Mouse (Mus musculus): ENCODE data around the gene Sirt6. TPM values are rescaled to one million over a fixed set of nuclear protein-coding genes. Genes with fewer than 3 reads are reported as not detected.

The Sirt6 gene
- polyA plus RNA-seq, 1 experiment: 20.8 TPM

- Histone ChIP-seq H3K36me3 (ENCODE audit: control insufficient read depth, insufficient read depth) (peaks cover 10% of the 10 kb centered on the region), H3ac (ENCODE audit: control insufficient read depth, insufficient read length, low read depth) (peak within 1 kb of the TSS; percentile 63), H3K27me3 (ENCODE audit: control insufficient read depth, insufficient read depth, insufficient read length) (no peaks in the 10 kb centered on the region), H3K79me2 (ENCODE audit: control insufficient read depth, insufficient read depth) (peaks cover 9% of the 10 kb centered on the region), H3K4me3 (ENCODE audit: insufficient read depth, poor library complexity, severe bottlenecking) (peak within 1 kb of the TSS; percentile 65), H3K79me3 (ENCODE audit: low read depth) (no peaks in the 10 kb centered on the region)
- TF ChIP-seq FOSL1 (IDR thresholded peaks at IDR 0.05; ENCODE audit: insufficient read depth, low read length, poor library complexity, severe bottlenecking) (no peak), MAX (IDR thresholded peaks at IDR 0.05) (no peak), CTCF (IDR thresholded peaks at IDR 0.05; ENCODE audit: control insufficient read depth, insufficient read depth, insufficient read length) (no peak), MYOD1 (IDR thresholded peaks at IDR 0.05; ENCODE audit: control insufficient read depth, insufficient read length, low read depth) (no peak), MYOG (IDR thresholded peaks at IDR 0.05; ENCODE audit: control insufficient read depth, extremely low read depth, insufficient read length) (no peak), USF1 (IDR thresholded peaks at IDR 0.05; ENCODE audit: low read depth) (no peak), CEBPB (IDR thresholded peaks at IDR 0.05; ENCODE audit: low read depth) (no peak)
Measured at GRCm38 (mm10) chr10:81628390-81628789, 793 bp upstream of the Sirt6 start, which contains the start of gene Ankrd24. Gene Ankrd24 (plus strand): TSS chr10:81628540.

DNA sequence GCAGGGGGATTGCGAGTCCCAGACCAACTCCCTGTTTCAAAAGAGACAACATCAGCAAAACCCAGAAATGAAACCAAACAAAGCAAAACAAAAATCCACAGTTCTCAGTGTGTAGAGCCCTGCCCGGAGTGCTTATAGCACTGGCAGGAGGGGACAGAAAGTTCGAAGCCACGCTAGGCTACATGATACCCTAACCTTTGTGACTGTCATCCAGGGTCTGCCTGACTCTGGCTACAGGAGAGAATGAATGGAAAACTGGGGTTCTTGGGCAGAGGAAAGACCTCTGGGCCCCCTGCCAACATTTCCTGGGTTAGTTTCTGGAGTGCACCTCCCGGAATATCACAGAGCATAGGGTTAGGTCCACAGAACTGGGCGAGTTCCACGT, 231 bp upstream of the Sirt6 start:
- H3ac ChIP-seq (ENCODE audit: control insufficient read depth, insufficient read length, low read depth): peak overlapping the region; percentile 52

GRCm38 (mm10) chr10:81626101-81626993, 1.2 kb downstream of the Sirt6 start:
- peaks cover 9% of the 10 kb centered on the region for H3K79me2 ChIP-seq (ENCODE audit: control insufficient read depth, insufficient read depth)
- peak overlapping the region; percentile 65 for H3K4me3 ChIP-seq (ENCODE audit: insufficient read depth, poor library complexity, severe bottlenecking)
- peaks cover 10% of the 10 kb centered on the region for H3K36me3 ChIP-seq (ENCODE audit: control insufficient read depth, insufficient read depth)
- no peaks in the 10 kb centered on the region for H3K79me3 ChIP-seq (ENCODE audit: low read depth)
- no peaks in the 10 kb centered on the region for H3K27me3 ChIP-seq (ENCODE audit: control insufficient read depth, insufficient read depth, insufficient read length)
- H3ac ChIP-seq (ENCODE audit: control insufficient read depth, insufficient read length, low read depth): no peak overlapping the region
- TF ChIP-seq USF1 (IDR thresholded peaks at IDR 0.05; ENCODE audit: low read depth) (peak; percentile 90), FOSL1 (IDR thresholded peaks at IDR 0.05; ENCODE audit: insufficient read depth, low read length, poor library complexity, severe bottlenecking) (no peak)

More for the DNA sequence above, 231 bp upstream of the Sirt6 start:
- no peaks in the 10 kb centered on the region for H3K27me3 ChIP-seq (ENCODE audit: control insufficient read depth, insufficient read depth, insufficient read length)
- peaks cover 9% of the 10 kb centered on the region for H3K79me2 ChIP-seq (ENCODE audit: control insufficient read depth, insufficient read depth)
- H3K79me3 ChIP-seq (ENCODE audit: low read depth): no peaks in the 10 kb centered on the region
- H3K36me3 ChIP-seq (ENCODE audit: control insufficient read depth, insufficient read depth): peaks cover 10% of the 10 kb centered on the region
- TF ChIP-seq MAX (IDR thresholded peaks at IDR 0.05) (no peak), CTCF (IDR thresholded peaks at IDR 0.05; ENCODE audit: control insufficient read depth, insufficient read depth, insufficient read length) (no peak), FOSL1 (IDR thresholded peaks at IDR 0.05; ENCODE audit: insufficient read depth, low read length, poor library complexity, severe bottlenecking) (no peak), MYOG (IDR thresholded peaks at IDR 0.05; ENCODE audit: control insufficient read depth, extremely low read depth, insufficient read length) (no peak), MYOD1 (IDR thresholded peaks at IDR 0.05; ENCODE audit: control insufficient read depth, insufficient read length, low read depth) (no peak), CEBPB (IDR thresholded peaks at IDR 0.05; ENCODE audit: low read depth) (no peak), USF1 (IDR thresholded peaks at IDR 0.05; ENCODE audit: low read depth) (no peak)
- H3K4me3 ChIP-seq (ENCODE audit: insufficient read depth, poor library complexity, severe bottlenecking): peak overlapping the region; percentile 65

- peaks cover 10% of the 10 kb centered on the region for H3K36me3 ChIP-seq (ENCODE audit: control insufficient read depth, insufficient read depth)
- peaks cover 9% of the 10 kb centered on the region for H3K79me2 ChIP-seq (ENCODE audit: control insufficient read depth, insufficient read depth)
- H3K4me3 ChIP-seq (ENCODE audit: insufficient read depth, poor library complexity, severe bottlenecking): no peak overlapping the region
- TF ChIP-seq CEBPB (IDR thresholded peaks at IDR 0.05; ENCODE audit: low read depth) (no peak), MAX (IDR thresholded peaks at IDR 0.05) (no peak), MYOG (IDR thresholded peaks at IDR 0.05; ENCODE audit: control insufficient read depth, extremely low read depth, insufficient read length) (no peak)
- H3K27me3 ChIP-seq (ENCODE audit: control insufficient read depth, insufficient read depth, insufficient read length): no peaks in the 10 kb centered on the region
- no peak overlapping the region for H3ac ChIP-seq (ENCODE audit: control insufficient read depth, insufficient read length, low read depth)
- H3K79me3 ChIP-seq (ENCODE audit: low read depth): no peaks in the 10 kb centered on the region
Measured at GRCm38 (mm10) chr10:81623441-81623840, 4.2 kb downstream of the Sirt6 start.

GRCm38 (mm10) chr10:81620786-81621185, 6.8 kb downstream of the Sirt6 start:
- Histone ChIP-seq H3K27me3 (ENCODE audit: control insufficient read depth, insufficient read depth, insufficient read length) (no peaks in the 10 kb centered on the region), H3ac (ENCODE audit: control insufficient read depth, insufficient read length, low read depth) (no peak overlapping the region), H3K36me3 (ENCODE audit: control insufficient read depth, insufficient read depth) (peaks cover 10% of the 10 kb centered on the region), H3K79me3 (ENCODE audit: low read depth) (no peaks in the 10 kb centered on the region), H3K79me2 (ENCODE audit: control insufficient read depth, insufficient read depth) (no peaks in the 10 kb centered on the region), H3K4me3 (ENCODE audit: insufficient read depth, poor library complexity, severe bottlenecking) (no peak overlapping the region)
- TF ChIP-seq CTCF (IDR thresholded peaks at IDR 0.05; ENCODE audit: control insufficient read depth, insufficient read depth, insufficient read length) (no peak), FOSL1 (IDR thresholded peaks at IDR 0.05; ENCODE audit: insufficient read depth, low read length, poor library complexity, severe bottlenecking) (no peak), CEBPB (IDR thresholded peaks at IDR 0.05; ENCODE audit: low read depth) (no peak), MYOG (IDR thresholded peaks at IDR 0.05; ENCODE audit: control insufficient read depth, extremely low read depth, insufficient read length) (no peak), MYOD1 (IDR thresholded peaks at IDR 0.05; ENCODE audit: control insufficient read depth, insufficient read length, low read depth) (no peak), MAX (IDR thresholded peaks at IDR 0.05) (no peak), USF1 (IDR thresholded peaks at IDR 0.05; ENCODE audit: low read depth) (no peak)

DNA sequence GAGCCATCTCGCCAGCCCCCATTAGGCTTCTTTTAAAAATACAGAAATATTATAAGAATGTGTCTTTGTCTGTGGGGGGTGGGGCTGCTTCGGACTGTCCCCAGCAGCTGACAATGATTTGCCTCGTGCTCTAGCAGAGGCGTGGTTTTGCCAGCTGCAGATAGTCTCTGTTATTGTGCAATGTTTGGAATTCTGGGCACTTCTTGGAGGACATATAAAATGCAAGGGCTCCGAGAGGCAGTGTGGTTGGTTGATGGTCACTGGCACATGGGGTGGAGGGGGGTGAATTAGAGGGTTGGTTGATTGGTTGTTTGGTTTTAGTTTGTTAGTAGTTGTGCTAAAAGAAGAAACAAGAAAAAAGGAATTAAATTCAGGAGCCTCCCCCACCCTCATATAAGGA, 7.6 kb downstream of the Sirt6 start:
- Histone ChIP-seq H3K79me3 (ENCODE audit: low read depth) (no peaks in the 10 kb centered on the region), H3ac (ENCODE audit: control insufficient read depth, insufficient read length, low read depth) (no peak overlapping the region), H3K79me2 (ENCODE audit: control insufficient read depth, insufficient read depth) (no peaks in the 10 kb centered on the region), H3K36me3 (ENCODE audit: control insufficient read depth, insufficient read depth) (peaks cover 8% of the 10 kb centered on the region), H3K4me3 (ENCODE audit: insufficient read depth, poor library complexity, severe bottlenecking) (no peak overlapping the region), H3K27me3 (ENCODE audit: control insufficient read depth, insufficient read depth, insufficient read length) (no peaks in the 10 kb centered on the region)
- TF ChIP-seq USF1 (IDR thresholded peaks at IDR 0.05; ENCODE audit: low read depth) (no peak), MYOG (IDR thresholded peaks at IDR 0.05; ENCODE audit: control insufficient read depth, extremely low read depth, insufficient read length) (no peak), MYOD1 (IDR thresholded peaks at IDR 0.05; ENCODE audit: control insufficient read depth, insufficient read length, low read depth) (no peak), CTCF (IDR thresholded peaks at IDR 0.05; ENCODE audit: control insufficient read depth, insufficient read depth, insufficient read length) (no peak), CEBPB (IDR thresholded peaks at IDR 0.05; ENCODE audit: low read depth) (peak; percentile 42)
